Mouse (Mus musculus) heart, postnatal 0 days (tissue): ENCODE results near the gene Rpia. TPM values are rescaled to one million over a fixed set of nuclear protein-coding genes. Genes with fewer than 3 reads are reported as not detected.

Experiments
- ATAC-seq: fragments of 200-750 bp; cut with Nextera tagmentation; 2 replicates; pipeline ENCODE4 v1.8.0; 2017; ENCODE audit warnings: low read depth, moderate number of reproducible peaks, moderate library complexity; ENCODE audit not compliant: insufficient read depth
- DNase-seq: peaks from one replicate; pipeline ENCODE4 v3.0.0-alpha.2; 2016; ENCODE audit warnings: low spot score
- H3K27ac ChIP-seq: fragments of 300-500 bp; sonication (generic); 2 replicates; pipeline ENCODE4 v1.5.1; 2014; ENCODE audit warnings: low read depth, mild to moderate bottlenecking
- H3K27me3 ChIP-seq: fragments of 300-500 bp; sonication (generic); 2 replicates; pipeline ENCODE4 v1.6.1; 2014; ENCODE audit warnings: low read length, mixed read lengths; ENCODE audit not compliant: control insufficient read depth, insufficient read depth
- H3K36me3 ChIP-seq: fragments of 300-500 bp; sonication (generic); replicated peaks from 2 replicates; pipeline ENCODE4 v1.6.1; 2014; ENCODE audit warnings: low read length, mixed read lengths; ENCODE audit not compliant: control insufficient read depth, insufficient read depth
- H3K4me1 ChIP-seq: fragments of 300-500 bp; sonication (generic); 2 replicates; pipeline ENCODE4 v1.6.1; 2014; ENCODE audit warnings: antibody characterized with exemption; ENCODE audit not compliant: control insufficient read depth, insufficient read depth
- H3K4me2 ChIP-seq: fragments of 300-500 bp; sonication (generic); 2 replicates; pipeline ENCODE4 v1.6.1; 2014; ENCODE audit warnings: low read depth, mild to moderate bottlenecking, low read length, moderate library complexity
- H3K4me3 ChIP-seq: fragments of 300-500 bp; sonication (generic); 2 replicates; pipeline ENCODE4 v1.5.1; 2014; ENCODE audit warnings: low read depth, low read length
- H3K9ac ChIP-seq: fragments of 300-500 bp; sonication (generic); replicated peaks from 2 replicates; pipeline ENCODE4 v1.6.1; 2014; ENCODE audit warnings: low read depth, low read length, mixed read lengths
- H3K9me3 ChIP-seq: fragments of 300-500 bp; sonication (generic); replicated peaks from 2 replicates; pipeline ENCODE4 v1.6.1; 2016; ENCODE audit warnings: low read length; ENCODE audit not compliant: control insufficient read depth
- CTCF ChIP-seq: IDR thresholded peaks from 2 replicates; pipeline ENCODE4 v1.5.1; 2016; ENCODE audit warnings: antibody characterized with exemption, control low read depth, low read depth
- EP300 ChIP-seq: IDR thresholded peaks from 2 replicates; pipeline ENCODE4 v1.6.1; 2016; ENCODE audit warnings: antibody characterized with exemption, low read depth
- WGBS: fragments of 180-500 bp; shearing (Covaris S2); extraction: QIAGEN DNeasy Blood & Tissue Kit; methylation state at CpG from one replicate; pipeline ENCODE4 v1.1.7; 2014; 5-methylcytosine and 5-hydroxymethylcytosine counted together
- polyA plus RNA-seq: library from polyadenylated mRNA; unstranded; fragments of >200 nt; fragmentation: Nextera tagmentation; extraction: Ambion mirVana; gene quantifications from 2 replicates; pipeline ENCODE4 v1.2.1, GENCODE M21; 2015
- total RNA-seq: library from RNA; depleted of rRNA; stranded (reverse); fragments of >200 nt; gene quantifications from 2 replicates; pipeline ENCODE4 v1.2.3, GENCODE M21; 2014; ENCODE audit warnings: low replicate concordance

The Rpia gene
- total and polyA plus RNA-seq, 2 experiments from 2014 or later = 0.87 to 4.9 TPM

DNA sequence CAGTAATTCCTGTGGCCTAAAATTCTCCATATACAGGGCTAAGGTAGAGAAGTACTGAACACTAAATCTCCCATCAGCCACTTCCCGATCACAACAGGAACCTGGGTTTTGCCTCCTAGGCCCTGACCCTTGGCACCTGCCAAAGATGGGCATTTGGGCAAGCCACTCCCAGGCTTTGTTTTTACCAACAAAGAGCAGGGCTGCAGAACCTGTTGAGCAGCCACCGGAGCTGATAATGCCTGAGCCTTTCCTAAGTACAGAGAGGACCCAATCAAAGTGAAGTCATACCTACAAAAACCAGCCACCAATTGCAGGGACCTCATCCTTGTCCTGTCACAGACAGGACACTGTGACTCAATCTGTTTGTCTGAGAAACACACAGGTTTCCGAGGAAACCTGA is 7.2 kb downstream of the Rpia start:
- no peaks in the 10 kb centered on the region for H3K9me3 ChIP-seq
- H3K27me3 ChIP-seq = no peaks in the 10 kb centered on the region
- 89% methylated on average over 3 of the region's 3 CpGs for WGBS
- ATAC-seq (no peak), DNase-seq (no peak)
- H3K9ac ChIP-seq = no peak overlapping the region
- no peak for TF ChIP-seq EP300
- no peak for TF ChIP-seq CTCF
- H3K27ac ChIP-seq = no peak overlapping the region
- H3K4me2 ChIP-seq = no peak overlapping the region
- peaks cover 19% of the 10 kb centered on the region for H3K36me3 ChIP-seq
- no peak overlapping the region for H3K4me3 ChIP-seq
- H3K4me1 ChIP-seq = 0 out of 2 replicates have a peak, but pooled peaks cover 1% of the 10 kb centered on the region

DNA sequence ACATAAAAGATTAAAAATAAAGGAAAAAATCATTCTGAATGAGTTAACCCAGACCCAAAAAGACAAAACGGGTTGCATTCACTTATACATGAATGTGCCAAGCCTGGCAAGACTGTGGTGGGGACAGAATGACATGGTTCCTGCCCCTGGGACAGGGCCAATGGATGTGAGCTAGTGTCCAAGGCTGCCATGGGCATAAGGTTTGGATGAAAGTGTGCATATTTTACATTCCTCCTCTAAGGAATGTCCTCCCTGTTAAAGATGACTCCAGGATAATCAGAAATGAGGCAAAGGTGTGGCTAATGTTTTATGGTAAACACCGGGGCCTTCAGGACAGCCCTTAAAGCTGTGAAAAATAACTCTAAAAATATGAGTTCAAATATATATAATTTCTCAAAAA is 10.7 kb downstream of the Rpia start:
- 85% methylated on average over 2 of the region's 2 CpGs for WGBS

DNA sequence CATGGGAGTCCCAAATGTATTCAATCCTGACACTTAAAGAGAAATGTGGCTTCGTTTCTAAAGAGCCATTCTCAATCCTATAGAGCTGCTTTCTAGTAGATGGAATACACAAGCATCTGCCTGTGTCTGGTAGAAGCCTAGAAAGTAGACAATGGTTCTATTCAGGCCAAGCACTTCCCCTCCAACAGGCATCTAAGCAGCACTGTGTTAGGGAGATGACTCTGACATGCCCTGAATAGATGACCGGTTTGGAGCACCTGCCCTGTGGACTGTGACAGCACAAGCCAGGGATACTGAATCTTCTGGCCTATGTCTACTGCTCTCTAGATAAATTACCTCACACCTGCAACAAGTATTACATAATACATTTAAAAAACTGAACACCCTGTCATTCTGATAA is 17.7 kb downstream of the Rpia start:
- no peak overlapping the region for H3K4me3 ChIP-seq
- no peak overlapping the region for H3K27ac ChIP-seq
- 66% methylated on average over 2 of the region's 2 CpGs for WGBS
- no peaks in the 10 kb centered on the region for H3K27me3 ChIP-seq
- no peaks in the 10 kb centered on the region for H3K9me3 ChIP-seq
- no peaks in the 10 kb centered on the region for H3K4me1 ChIP-seq
- H3K4me2 ChIP-seq = no peak overlapping the region
- DNase-seq (no peak), ATAC-seq (no peak)
- H3K36me3 ChIP-seq = peaks cover 39% of the 10 kb centered on the region
- TF ChIP-seq CTCF (no peak), EP300 (no peak)
- H3K9ac ChIP-seq = no peak overlapping the region

More for the DNA sequence above, 10.7 kb downstream of the Rpia start:
- TF ChIP-seq EP300 (no peak), CTCF (no peak)
- Histone ChIP-seq H3K9ac (no peak overlapping the region), H3K27me3 (no peaks in the 10 kb centered on the region), H3K27ac (no peak overlapping the region), H3K36me3 (peaks cover 19% of the 10 kb centered on the region), H3K9me3 (no peaks in the 10 kb centered on the region), H3K4me3 (no peak overlapping the region), H3K4me1 (no peaks in the 10 kb centered on the region), H3K4me2 (no peak overlapping the region)
- DNase-seq = no peak
- no peak for ATAC-seq

DNA sequence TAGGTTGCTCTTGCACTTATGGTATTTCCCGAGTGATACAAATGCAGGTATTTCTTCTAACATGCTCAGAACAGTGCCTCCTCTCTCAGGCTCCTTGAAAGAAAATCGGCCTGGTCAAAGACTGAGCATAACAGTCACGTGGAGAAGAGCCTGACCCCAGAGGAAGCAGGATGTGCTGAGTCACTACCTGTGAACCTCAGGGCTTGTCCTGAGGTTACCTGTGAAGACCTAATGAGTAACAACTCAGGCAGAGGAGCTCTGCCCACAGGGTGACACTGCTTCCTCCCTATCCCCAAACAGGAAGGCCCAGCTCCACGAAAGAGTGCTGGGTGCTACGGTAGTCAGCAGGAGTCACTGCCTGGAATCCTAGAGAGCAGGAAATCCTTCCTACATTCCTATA is 18.3 kb downstream of the Rpia start:
- Histone ChIP-seq H3K36me3 (peaks cover 40% of the 10 kb centered on the region), H3K4me2 (no peak overlapping the region), H3K27ac (no peak overlapping the region), H3K9ac (no peak overlapping the region), H3K4me3 (no peak overlapping the region), H3K4me1 (no peaks in the 10 kb centered on the region), H3K27me3 (no peaks in the 10 kb centered on the region), H3K9me3 (no peaks in the 10 kb centered on the region)
- TF ChIP-seq CTCF (no peak), EP300 (no peak)
- WGBS = 64% methylated on average over 5 of the region's 5 CpGs
- DNase-seq = no peak
- ATAC-seq = no peak

DNA sequence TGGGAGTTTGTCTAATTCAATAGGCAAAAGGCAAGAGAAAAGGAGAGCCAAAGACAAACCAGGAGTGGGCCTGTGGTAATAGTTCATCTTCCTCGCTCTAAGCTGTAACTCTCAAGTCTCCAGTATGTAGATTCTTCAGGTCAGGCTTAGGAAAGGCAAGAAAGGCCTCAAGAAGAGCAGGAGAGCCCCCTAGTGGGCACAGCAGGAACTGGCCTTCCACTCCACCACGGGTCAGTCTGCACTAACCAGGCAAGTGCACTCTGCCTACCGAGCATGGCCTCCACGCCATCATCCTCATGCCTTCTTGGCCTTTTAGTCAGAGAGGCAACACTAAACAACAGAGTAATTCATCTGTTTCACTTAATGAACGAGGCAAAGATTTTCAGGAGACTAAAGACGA is 23.3 kb downstream of the Rpia start:
- H3K27me3 ChIP-seq = no peaks in the 10 kb centered on the region
- H3K4me3 ChIP-seq = no peak overlapping the region
- H3K27ac ChIP-seq = no peak overlapping the region
- TF ChIP-seq EP300 = no peak
- peak; percentile 87 for TF ChIP-seq CTCF
- ATAC-seq (peak; percentile 53; the same call in 1 of the 2 replicates), DNase-seq (peak; percentile 45)
- H3K4me2 ChIP-seq = no peak overlapping the region
- H3K36me3 ChIP-seq = peaks cover 73% of the 10 kb centered on the region
- no peak overlapping the region for H3K9ac ChIP-seq
- H3K9me3 ChIP-seq = no peaks in the 10 kb centered on the region
- 41% methylated on average over 6 of the region's 6 CpGs for WGBS
- H3K4me1 ChIP-seq = no peaks in the 10 kb centered on the region

DNA sequence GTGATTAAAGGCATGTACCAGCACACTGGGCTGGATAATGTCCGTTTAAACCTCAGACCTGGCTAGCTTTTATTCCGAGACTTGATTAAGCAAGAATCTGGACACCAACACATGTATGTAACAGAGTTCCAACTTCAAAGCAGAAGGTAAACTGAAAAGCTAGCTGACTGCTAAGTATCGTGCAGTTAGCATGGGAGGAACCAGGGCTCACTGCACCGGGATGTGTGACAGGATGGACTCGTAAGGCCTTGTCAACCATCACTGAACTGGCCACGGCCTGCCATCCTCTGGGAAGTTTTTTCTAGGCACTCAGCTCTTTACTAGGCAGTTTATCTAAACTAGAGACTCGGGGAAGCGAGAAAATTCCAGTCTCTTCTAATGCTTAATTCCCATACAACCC is 27.0 kb downstream of the Rpia start:
- H3K9me3 ChIP-seq = no peaks in the 10 kb centered on the region
- TF ChIP-seq CTCF (no peak), EP300 (no peak)
- no peak overlapping the region for H3K9ac ChIP-seq
- H3K27ac ChIP-seq = no peak overlapping the region
- H3K4me2 ChIP-seq = no peak overlapping the region
- peaks cover 41% of the 10 kb centered on the region for H3K36me3 ChIP-seq
- H3K4me1 ChIP-seq = no peaks in the 10 kb centered on the region
- no peaks in the 10 kb centered on the region for H3K27me3 ChIP-seq
- no peak for DNase-seq
- no peak overlapping the region for H3K4me3 ChIP-seq
- no peak for ATAC-seq
- WGBS = 85% methylated on average over 8 of the region's 8 CpGs
